Mouse (Mus musculus) c-Kit-negative CD71-positive TER-119-positive erythroid progenitor cells, embryonic 14.5 days (primary cell): Measurements from ENCODE around the gene 2310039H08Rik.
A peak's percentile ranks its signal among the peaks of the same experiment; 100 is the strongest.

Experiments
- DNase-seq: peaks from one replicate; pipeline ENCODE4 v3.0.0-alpha.2; 2013; ENCODE audit warnings: low read depth, low spot score

Gene 2310039H08Rik

DNA sequence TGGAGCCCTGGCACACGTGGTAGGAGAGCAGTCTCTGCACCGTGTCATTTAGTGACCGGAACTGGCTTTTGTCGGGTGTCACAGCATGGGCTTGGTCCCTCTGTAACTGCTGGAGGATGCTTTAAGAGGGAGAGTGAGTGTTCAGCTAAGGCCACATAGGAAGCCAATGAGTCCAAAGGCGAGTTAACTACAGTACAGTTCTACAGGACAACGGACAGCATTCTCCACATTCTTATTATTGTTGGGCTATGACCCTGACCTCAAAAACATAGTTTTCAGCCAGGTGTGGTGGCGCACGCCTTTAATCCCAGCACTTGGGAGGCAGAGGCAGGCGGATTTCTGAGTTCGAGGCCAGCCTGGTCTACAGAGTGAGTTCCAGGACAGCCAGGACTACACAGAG lies 35.9 kb downstream of the 2310039H08Rik start:
- no peak for DNase-seq

DNA sequence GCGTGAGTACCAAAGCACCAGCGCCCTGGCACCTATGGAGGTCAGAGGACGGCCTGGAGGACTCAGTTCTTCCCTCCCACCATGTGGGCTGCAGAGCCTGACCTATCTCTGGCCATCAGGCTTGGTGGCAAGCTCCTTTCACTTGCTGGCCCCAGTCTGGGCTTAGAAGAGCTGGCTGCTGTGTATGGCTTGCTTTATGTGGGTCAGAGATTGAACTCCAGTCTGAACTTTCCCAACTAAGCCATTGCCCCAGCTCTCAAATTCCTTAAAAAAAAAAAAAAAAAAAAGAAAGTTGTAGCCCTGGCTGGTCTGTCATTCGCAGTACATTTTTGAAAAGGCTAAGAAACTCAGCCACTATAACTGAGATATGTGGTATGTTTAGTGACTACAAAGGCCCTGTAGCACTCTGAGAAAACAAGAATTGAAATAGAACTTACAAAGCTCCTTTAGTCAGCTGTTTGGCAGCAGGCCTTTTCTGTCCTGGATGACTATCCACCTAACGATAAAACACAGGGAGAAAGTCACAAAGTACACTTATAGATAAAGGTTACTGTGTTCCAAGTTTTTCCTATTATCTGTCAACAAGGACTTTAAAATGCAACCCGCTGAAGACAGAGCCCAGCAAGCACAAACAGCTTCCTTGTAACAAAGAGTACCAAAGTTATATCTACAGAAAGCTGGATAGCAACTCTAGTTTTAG lies 36.8 kb downstream of the 2310039H08Rik start:
- DNase-seq: no peak

DNA sequence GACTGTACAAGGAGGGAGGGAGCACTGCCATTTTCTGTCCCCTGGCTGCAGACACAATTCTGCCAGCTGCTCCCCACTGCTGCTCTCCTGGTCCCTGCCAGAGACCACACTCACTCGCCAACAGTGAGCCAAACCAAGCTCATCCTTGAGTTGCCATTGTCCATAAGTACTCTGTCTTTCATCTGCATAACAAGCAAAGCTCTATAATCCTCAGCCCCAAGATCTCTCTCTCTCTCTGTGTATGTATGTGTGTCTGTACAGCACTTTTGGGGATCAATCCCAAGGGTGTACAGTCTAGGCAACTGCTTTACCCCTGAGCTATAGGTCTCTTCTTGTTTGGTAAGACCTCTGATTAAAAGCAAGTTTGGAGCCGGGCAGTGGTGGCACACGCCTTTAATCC lies 38.2 kb downstream of the 2310039H08Rik start:
- DNase-seq: no peak

DNA sequence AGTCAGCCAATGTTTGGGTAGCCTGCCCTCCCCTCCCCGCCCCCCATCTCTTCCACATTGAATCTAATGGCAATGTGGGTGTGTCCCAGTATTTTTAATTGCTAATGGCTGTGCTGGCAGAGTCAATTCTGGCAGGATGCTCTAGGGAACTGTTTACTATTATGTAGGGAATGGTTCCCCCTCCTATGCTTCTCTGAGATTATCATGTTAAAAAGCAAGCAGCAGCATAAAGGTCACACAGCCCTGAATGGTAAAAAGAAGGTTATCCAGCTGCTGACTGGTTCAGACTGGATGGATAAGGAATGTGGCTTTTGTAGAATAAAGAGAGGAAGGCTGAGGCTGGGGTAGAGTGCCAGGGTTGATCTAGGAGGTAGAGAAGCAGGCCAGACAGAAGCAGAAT lies 40.0 kb downstream of the 2310039H08Rik start:
- no peak for DNase-seq

DNA sequence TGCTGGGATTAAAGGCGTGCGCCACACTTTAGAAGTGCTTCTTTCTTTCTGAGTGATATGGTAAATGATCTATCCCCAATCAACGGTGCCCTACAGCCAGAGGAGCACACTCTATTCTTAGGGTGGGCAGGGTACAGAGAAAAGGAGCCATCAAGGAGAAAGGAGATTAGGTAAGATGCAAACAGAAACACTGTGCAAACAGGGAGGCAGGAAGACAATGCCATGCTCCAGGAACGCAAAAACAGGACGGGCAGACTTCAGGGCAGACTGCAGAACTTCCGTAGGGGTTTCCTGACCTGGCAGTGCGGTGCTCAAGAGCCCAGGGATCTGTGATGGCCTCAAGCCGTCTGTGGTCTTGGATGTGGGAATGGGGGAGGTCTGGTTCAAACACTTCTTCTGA lies 41.2 kb downstream of the 2310039H08Rik start:
- DNase-seq: no peak

DNA sequence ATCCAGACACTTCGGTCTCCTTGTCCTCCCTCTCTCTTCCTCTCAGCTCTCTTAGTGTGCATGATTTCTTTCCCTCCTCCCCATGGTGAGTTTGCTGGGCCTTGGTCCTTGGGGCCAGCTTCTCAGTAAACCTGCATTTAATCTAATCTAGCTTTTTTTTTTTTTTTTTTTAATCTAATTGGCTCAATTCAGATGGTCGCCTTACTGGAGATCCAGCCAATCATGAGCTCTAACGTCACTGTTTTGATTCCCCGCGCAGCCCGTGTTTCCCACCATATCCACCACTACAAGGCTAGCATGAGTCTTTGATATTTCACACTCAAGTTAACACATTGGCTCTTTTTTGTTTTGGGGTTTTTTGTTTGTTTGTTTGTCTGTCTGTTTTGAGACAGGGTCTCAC lies 42.1 kb downstream of the 2310039H08Rik start:
- DNase-seq: no peak

DNA sequence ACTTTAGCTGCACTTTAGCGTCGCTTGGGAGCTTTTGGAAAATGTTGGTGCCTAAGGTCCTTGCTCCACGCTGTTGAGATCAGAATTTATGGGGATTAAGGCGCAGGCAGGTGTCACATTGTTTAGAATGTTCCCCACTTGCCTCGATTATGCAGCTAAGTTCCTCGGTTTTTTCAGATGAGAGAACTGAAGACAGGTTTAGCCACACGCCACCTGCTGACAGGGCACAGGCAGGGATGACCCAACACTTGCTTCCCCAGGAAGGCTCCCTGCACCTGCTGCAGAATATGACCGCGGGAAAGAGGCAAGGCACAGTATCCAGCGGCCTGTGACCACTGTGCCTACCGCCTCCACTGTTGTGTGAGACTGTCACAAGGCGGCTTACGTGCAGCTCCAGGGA lies 43.9 kb downstream of the 2310039H08Rik start:
- no peak for DNase-seq

DNA sequence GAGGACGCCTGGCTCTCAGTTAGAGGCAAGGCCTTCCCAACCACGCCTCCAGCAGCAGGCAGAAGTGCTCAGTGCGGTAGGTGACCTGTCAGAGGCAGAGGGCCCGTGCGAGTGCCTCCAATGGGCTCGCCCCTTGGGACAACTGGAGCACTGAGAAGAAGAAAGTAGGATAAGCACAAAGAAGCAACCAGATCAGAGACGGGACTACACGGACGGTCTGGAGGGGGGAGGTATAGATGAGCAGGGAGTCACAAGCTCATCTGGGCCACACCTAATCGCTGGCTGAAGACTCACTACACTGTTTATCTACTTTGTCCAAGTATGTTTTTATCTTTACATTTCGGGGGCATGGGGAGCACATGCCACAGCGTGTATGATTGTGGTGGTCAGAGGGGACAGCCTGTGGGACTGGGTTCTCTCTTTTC lies 45.3 kb downstream of the 2310039H08Rik start:
- DNase-seq: peak; percentile 12

DNA sequence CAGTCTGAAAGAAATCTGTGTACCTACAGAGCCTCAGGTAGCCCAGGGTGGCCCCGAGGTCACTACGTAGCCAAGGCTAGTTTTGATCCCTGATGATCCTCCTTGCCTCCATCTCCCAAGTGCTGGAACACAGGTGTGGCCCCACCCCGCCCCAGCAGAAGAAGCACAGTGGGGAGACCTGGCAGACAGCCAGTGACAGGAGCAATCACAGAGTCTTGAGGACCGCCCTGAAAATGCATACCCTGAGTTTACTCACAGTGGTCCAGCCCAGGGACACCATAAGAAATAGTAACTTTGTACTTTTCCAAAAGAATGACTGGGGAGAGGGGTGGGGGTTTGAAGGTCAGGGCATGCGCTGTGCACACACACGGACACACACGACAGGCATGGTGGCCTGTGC lies 48.2 kb downstream of the 2310039H08Rik start:
- no peak for DNase-seq
